Mouse (Mus musculus) layer of hippocampus, postnatal 10 days (tissue): ENCODE data around the gene Gm4131. TPM values are rescaled to one million over a fixed set of nuclear protein-coding genes. Genes with fewer than 3 reads are reported as not detected.

Experiments
- DNase-seq, 2 experiments: peaks; one replicate each; pipeline ENCODE4 v3.0.0; 2021; ENCODE audit warnings: low spot score in 2 of 2
- total RNA-seq, 2 experiments: library from RNA; stranded (reverse); gene quantifications; 2 replicates each; pipeline ENCODE4 v1.2.3; 2021

Gene Gm4131
- total RNA-seq, 2 experiments from 2014 or later, result not detected

DNA sequence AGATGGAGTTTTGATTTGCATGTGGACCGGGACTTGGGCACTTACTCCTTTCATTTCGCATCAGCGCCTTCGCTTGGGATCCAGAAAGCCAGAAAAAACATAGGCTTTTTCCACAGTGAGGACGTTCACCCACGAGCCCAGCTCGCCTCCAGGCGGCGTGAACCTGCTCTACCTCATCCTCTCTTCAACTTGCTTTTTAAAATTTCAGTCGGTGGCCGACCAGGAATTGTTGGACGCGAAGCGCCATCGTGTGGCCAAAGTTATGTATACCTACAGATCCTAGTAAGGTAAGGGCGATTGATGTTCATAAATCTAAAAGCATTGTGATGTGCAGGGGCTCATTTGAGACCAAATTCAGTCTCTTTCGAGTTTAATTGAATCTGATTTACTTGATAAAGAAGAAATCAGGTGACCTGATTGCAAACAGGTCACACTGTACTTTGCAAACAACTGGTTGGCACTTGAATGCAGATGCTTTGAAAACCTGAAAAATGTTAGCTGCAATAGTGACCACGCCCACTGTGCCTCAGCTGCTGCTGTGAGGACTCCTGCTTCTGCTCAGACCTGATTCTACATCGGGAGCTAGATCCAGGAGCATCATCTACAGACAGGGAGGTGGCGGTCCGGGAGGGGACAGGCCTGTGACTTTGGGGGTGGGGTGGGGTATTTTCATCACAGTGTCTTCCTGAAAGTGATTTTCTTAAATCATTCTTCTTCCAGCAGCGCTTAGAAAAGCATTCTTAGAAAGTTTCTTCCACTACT lies 109.1 kb downstream of the Gm4131 start:
- peak; percentile 95 to 96 for DNase-seq

GRCm38 (mm10) chr14:62456239-62456747 lies 110.4 kb downstream of the Gm4131 start, which contains the start of gene Gucy1b2:
Gucy1b2 (minus strand) TSS chr14:62456289.
- DNase-seq, result no peak

- DNase-seq, result no peak
Observed at GRCm38 (mm10) chr14:62455570-62455879, 111.2 kb downstream of the Gm4131 start.

GRCm38 (mm10) chr14:62454760-62455569 lies 111.8 kb downstream of the Gm4131 start:
- no peak for DNase-seq

DNA sequence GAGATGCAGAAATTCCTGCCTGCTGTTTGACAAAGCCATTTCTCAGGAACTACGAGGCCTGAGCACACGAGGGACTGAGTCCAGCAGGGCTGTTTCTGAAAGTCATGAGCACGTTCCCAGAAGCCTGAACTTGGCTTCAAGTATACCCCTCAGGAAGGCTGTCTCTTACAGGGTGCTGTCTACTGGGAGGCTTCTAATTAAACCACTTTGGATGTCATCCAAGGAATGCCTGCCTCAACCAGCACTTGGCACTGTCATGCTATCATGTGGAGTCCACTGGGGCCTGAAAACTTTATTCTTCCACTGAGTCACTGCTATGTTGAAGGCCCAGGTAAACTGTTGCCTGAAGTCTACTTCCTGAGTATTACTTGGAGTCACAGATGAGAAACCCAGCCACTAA lies 112.6 kb downstream of the Gm4131 start:
- no peak for DNase-seq

- no peak for DNase-seq
Observed at GRCm38 (mm10) chr14:62453276-62453675, 113.4 kb downstream of the Gm4131 start.

DNA sequence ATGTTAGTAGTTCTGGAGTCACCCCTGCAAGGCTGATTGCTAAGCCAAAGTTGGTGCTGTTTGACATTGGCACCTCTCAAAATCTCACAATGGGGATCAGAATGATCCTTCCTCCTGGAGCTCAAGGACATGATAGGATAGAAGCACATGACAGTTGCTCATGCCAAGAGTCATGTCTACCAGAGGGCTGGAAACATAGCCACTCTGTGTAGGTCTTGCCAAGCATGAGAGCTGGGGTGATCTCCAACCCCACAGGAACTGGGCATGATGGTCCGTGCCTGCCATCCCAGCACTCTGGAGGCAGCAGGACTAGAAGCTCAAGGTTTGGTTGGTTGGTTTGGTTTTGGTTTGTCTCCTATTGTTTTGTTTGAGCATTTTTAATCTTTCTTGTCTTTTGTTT lies 116.0 kb downstream of the Gm4131 start:
- no peak for DNase-seq

DNA sequence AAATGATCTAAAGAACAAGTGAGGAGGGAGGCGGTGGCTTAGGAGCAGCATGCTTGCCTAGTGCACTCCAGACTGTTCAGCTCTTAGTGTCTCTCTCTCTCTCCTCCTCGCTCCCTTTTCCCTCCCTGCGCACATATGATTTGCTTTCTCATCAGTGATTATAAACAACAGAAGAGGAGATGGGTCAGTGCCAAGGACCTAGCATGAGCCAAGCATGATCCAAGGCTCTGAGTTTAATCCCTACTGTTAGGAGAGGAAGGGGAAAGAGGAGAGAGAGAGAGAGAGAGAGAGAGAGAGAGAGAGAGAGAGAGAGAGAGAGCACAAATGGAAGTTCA lies 119.5 kb downstream of the Gm4131 start:
- no peak for DNase-seq

GRCm38 (mm10) chr14:62446385-62447213 lies 120.1 kb downstream of the Gm4131 start:
- no peak for DNase-seq

DNA sequence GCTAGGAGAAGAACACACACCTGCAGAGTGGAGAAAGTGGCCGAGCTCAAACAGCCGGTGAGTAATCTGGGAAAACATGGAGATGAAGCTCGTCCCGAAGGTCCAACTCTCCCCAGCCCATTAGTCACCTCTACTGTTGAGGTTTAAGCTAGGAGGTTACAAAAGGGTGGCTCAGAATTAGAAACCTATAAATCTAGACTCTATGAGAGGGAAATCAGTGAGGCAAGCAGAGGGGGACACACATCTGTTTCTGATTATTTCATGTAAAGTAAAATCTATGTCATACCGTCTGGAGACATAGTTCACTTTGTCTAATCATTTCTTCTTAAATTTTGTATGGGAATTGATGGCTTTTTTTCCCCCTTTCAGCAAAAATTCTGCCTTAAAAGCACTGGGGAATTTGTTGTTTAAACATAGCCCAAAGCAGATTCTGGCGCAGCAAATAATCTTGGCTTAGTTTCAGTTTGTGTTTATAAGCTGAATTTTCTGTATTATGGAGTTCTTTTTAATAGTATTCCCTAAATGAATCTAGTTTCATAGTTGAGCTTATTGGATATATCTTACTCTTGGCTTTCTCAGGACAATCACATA lies 122.8 kb downstream of the Gm4131 start:
- DNase-seq, result no peak

- no peak for DNase-seq
Observed at GRCm38 (mm10) chr14:62442971-62443370, 123.8 kb downstream of the Gm4131 start.

DNA sequence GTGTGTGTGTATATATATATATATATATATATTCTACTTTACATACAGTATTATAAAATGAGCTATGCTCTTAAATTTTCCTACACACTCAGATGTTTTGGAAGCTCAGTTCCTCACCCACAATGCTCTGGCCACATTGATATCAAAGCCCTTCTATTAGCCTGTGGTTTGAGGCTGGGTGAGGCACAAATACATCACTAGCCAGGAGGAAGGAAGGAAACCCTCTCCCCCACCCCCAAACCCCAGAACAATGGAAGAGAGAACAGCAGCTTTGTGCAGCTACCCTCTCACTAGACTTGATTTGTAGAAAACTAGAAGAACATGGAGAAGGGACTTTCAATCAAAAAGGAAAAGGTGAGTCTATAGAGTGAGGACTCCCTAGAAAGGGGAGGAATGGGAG lies 126.7 kb downstream of the Gm4131 start:
- no peak for DNase-seq

DNA sequence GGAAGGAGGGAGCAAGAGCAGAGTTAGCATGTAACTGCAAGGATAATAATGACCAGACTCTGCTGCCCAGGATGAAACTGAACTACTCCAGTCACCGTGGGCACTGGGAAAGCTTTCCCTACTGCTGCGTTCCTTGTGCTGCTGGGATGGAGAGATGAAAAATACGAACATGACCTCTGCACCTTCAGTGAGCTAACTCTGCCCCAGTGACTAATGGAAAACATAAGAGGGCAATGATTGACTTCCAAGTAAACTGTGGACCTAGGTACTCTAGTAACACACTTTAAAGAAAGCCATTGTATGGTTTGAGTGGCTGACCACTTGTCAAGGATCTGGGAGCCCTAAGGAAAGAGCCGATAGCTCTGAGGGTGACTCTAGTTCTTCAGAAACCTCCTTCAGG lies 128.5 kb downstream of the Gm4131 start:
- no peak for DNase-seq

- no peak for DNase-seq
Observed at GRCm38 (mm10) chr14:62437806-62438205, 128.9 kb downstream of the Gm4131 start.

DNA sequence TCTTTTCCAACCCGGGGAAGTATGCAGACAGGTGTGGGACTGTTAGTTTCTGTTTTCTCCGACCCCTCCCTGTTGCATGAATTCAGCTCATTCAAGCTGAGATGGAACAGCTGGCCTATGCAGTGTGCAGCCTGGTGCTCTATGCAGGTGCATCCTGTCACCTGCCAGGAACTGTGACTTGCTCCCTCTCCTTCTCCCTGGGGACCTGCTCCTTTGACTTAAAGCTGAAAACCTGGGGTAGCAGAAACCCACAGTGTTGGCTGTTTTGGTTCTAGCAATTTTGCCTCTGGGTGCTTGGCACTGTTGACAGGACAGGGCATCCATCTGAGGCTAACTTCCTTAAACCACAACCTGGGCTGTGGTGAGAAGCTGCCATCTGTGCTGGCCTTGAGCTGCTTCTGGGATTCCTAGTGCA lies 141.4 kb downstream of the Gm4131 start:
- no peak for DNase-seq

- no peak for DNase-seq
Observed at GRCm38 (mm10) chr14:62422265-62422664, 144.5 kb downstream of the Gm4131 start.

DNA sequence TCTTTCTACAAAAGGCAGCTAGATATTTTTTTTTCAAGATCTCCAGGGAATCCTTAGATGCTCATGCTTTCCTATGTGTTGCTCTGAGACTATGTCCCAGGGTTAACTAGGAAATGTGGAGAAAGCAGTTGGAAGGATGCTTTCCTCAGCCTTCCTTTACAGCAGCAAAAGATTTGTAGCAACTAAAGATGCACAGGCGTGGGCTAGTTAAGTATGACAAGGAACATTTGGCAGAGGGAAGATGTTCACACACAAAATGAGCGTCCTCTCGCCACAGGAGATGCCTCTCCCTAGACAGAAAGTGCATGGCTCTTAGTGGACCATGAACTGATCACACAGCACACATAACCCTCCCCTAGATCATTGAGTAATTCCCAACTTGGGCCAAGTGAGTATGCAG lies 149.2 kb downstream of the Gm4131 start:
- no peak for DNase-seq

DNA sequence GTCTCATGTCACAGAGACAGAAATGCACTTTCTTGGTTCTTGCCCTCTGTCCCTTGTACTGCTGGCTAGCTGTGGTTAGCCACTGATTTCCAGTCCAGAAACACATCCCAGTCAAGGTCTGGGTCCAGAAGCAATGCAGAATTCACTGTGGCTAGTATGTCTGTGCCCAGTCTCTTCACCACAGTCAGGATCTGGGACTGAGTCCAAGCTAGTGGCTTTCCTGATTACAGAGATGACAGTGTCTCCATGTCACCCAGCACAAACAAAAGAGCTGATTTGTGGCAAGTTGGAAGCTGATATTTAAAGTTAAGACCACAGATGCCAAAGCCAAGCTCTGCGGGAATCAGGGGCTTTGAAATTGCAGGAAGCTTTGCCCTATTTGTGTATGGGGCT lies 150.0 kb downstream of the Gm4131 start:
- DNase-seq, result peak; percentile 41 to 59

- DNase-seq, result peak; percentile 51 to 60
Observed at GRCm38 (mm10) chr14:62416007-62416741, 150.5 kb downstream of the Gm4131 start.
